Mouse (Mus musculus) liver, embryonic 18 days (tissue): ENCODE data around the gene Tgtp2. TPM values are rescaled to one million over a fixed set of nuclear protein-coding genes. Genes with fewer than 3 reads are reported as not detected.

Experiments
- polyA plus RNA-seq: library from polyadenylated mRNA; depleted of rRNA; stranded (reverse); fragments of >200 nt; gene quantifications from 2 replicates; pipeline ENCODE4 v1.2.3, GENCODE M21; 2012; rRNA removed

Gene Tgtp2
- 1.8 and 5.0 TPM in 2 replicates for polyA plus RNA-seq

DNA sequence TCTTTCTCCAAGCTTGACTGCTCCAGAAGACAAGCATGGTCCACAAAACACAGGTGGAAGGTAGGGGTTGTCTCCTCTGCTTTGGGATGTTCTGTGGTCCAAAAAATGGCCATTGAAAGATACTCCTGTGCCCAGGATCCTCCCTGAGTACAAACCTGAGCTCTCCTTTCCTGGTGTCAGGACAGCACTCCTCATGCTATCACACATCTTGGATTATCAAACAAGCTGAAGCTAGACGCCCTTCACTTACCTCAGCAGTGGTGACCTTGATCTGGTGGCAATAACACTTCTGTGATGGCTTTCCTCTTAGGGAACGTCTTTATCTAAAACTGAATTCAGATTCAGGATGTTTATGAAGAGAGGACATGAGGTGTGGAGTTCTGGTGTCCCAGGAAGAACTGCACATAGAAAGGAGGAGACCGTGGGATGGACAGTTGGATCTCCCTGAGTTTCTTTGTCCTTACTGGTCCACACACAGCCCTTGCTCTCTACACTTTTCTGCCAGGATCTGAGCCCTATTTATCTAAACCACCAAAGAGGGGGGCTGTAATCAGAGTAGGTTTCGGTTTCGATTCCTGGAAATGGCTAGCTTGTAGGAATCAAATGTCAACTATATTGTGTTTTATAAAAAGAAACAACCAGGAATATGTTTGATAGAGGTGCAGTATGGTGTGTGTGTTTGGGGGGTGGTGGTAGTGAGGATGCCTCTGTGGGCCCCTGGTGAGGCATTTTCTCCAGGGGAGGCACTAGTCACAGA lies at the start of gene Tgtp2:
TSS of gene Tgtp2 (minus strand) at position 494 of the 757 bp plus-strand sequence.

DNA sequence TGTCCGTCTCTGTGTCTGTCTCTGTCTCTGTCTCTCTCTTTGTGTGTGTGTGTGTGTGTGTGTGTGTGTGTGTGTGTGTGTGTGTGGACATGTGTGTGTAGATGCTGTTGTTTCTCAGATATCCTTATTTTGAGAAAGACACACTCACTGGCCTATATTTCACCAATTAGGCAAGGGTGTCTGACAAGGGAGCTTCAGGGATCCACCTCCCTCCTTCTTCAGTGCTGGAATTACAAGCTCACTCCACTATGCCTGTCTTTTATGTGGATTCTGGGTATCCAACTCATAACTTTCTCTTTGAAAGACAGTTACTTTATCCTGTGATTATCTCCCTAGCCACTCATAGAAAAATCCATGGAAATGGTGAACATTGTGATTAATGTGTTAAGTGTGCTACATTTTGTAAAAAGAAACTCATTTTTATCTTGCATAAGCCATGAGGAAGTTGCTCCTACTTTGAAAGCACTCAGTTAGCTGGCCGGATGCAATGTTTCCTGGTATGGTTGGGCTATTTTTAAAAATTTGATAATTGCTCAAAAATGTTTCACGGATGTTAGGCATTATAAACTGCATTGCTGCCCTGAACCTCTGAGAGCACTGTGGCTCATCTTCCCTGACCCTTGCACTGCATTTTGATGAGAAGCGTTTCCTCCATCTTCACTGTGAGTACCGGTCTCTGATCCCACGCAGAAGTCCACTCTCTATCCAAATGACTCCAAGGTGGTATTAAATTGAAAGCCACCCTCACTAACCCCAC lies 12.2 kb upstream of the Tgtp2 start, which contains the start of gene Ifi47:
TSS of gene Ifi47 (plus strand) at position 587 of the 757 bp plus-strand sequence.

DNA sequence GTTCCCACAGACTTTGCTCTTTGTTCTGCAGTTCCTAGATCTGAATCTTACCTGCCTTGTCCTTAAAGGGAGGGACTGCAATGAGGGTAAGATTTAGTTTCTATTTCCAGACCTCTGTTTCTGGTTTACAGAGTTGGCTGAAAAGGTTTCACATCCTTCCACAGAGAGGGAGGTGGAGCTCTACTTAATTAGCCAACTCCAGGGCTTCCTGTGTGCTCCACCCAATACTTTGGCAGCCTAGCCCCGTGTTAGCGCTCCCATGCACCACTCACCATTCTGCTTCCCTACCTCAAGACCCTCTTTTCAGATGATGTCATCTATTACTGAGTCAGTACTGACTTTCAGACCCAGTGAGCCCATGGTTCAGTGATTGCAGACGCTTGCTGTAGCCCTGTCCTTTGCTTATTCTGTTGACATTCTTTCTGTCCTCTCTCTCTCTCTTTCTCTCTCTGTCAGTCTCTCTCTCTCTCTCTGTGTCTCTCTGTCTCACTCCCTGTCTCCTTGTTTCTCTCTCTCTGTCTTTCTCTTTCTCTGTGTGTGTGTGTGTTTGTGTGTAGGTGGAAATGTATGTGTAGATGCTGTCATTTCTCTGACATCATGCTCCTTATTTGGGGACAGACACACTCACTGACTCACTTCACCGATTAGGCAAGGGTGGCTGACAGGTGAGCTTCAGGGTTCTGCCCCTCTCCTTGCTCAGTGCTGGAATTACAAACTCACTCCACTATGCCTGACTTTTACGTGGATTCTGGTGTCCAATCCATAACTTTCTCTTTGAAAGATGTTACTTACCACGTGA lies 12.7 kb downstream of the Tgtp2 start, which contains the start of gene 9930111J21Rik2:
TSS of gene 9930111J21Rik2 (minus strand) at position 150 of the 799 bp plus-strand sequence.

Other genes starting within 250 kb of the Tgtp2 start
- 9.0 and 11.4 TPM in 2 replicates for gene Trim41, start 246.9 kb downstream of the Tgtp2 start, polyA plus RNA-seq
- 0.88 and 0.94 TPM in 2 replicates for gene Trim7, start 238.1 kb downstream of the Tgtp2 start, polyA plus RNA-seq
- 7.7 and 8.0 TPM in 2 replicates for gene Gm12184, start 237.6 kb downstream of the Tgtp2 start, polyA plus RNA-seq
- gene Irgm1, start 192.5 kb downstream of the Tgtp2 start, polyA plus RNA-seq: 35.4 and 48.5 TPM in 2 replicates
- gene Gm5431, start 162.0 kb downstream of the Tgtp2 start, polyA plus RNA-seq: 0.96 and 0.99 TPM in 2 replicates
- 2.2 and 2.8 TPM in 2 replicates for gene Psme2b, start 118.0 kb downstream of the Tgtp2 start, polyA plus RNA-seq
- gene Olfr56, start 85.3 kb downstream of the Tgtp2 start, polyA plus RNA-seq: 0.42 TPM in 2 replicates
- gene 9930111J21Rik1, start 84.8 kb downstream of the Tgtp2 start, polyA plus RNA-seq: 0.67 and 0.99 TPM in 2 replicates
- gene Gm12185, start 72.0 kb downstream of the Tgtp2 start, polyA plus RNA-seq: 0.16 and 0.17 TPM in 2 replicates
- 9.5 and 11.9 TPM in 2 replicates for gene Tgtp1, start 70.0 kb downstream of the Tgtp2 start, polyA plus RNA-seq
- 1.9 TPM in 2 replicates for gene 9930111J21Rik2, start 13.0 kb downstream of the Tgtp2 start, polyA plus RNA-seq
- 17.6 and 25.6 TPM in 2 replicates for gene Ifi47, start 12.4 kb upstream of the Tgtp2 start, polyA plus RNA-seq
- 0.02 TPM in 1 of 2 replicates, not detected in the other for gene Olfr1396, start 50.7 kb upstream of the Tgtp2 start, polyA plus RNA-seq
- gene Olfr1395, start 78.1 kb upstream of the Tgtp2 start, polyA plus RNA-seq: not detected in 2 replicates
- not detected in 2 replicates for gene Olfr1394, start 90.2 kb upstream of the Tgtp2 start, polyA plus RNA-seq
- 1.4 TPM in 2 replicates for gene Btnl9, start 123.0 kb upstream of the Tgtp2 start, polyA plus RNA-seq
- 5.3 and 5.4 TPM in 2 replicates for gene Zfp62, start 139.1 kb upstream of the Tgtp2 start, polyA plus RNA-seq
- gene Mgat1, start 180.0 kb upstream of the Tgtp2 start, polyA plus RNA-seq: 44.3 and 46.4 TPM in 2 replicates
- 0.10 and 0.14 TPM in 2 replicates for gene Olfr1393, start 214.1 kb upstream of the Tgtp2 start, polyA plus RNA-seq
- gene Olfr1392, start 221.1 kb upstream of the Tgtp2 start, polyA plus RNA-seq: 0.02 TPM in 2 replicates
- not detected in 2 replicates for gene Olfr10, start 240.5 kb upstream of the Tgtp2 start, polyA plus RNA-seq